Mouse (Mus musculus): Measurements from ENCODE around the gene Nup62. TPM values are rescaled to one million over a fixed set of nuclear protein-coding genes. Genes with fewer than 3 reads are reported as not detected.

Gene Nup62
- polyA plus RNA-seq, 1 experiment from 2014 or later, result 97.7 TPM

GRCm38 (mm10) chr7:44859896-44860295, 44.0 kb downstream of the Nup62 start:
- H3K9ac ChIP-seq, result no peak overlapping the region
- H3K36me3 ChIP-seq, result peaks cover 35% of the 10 kb centered on the region
- no peak for ATAC-seq (ENCODE audit: borderline replicate concordance, extremely low read depth, low FRiP score, low TSS enrichment)
- WGBS, result 86% methylated on average over 11 of the region's 11 CpGs
- H3K9me3 ChIP-seq, result no peaks in the 10 kb centered on the region
- H3K4me2 ChIP-seq, result no peak overlapping the region
- H3K4me1 ChIP-seq, result peaks cover 59% of the 10 kb centered on the region
- H3K4me3 ChIP-seq, result no peak overlapping the region
- no peaks in the 10 kb centered on the region for H3K27me3 ChIP-seq
- no peak overlapping the region for H3K27ac ChIP-seq

DNA sequence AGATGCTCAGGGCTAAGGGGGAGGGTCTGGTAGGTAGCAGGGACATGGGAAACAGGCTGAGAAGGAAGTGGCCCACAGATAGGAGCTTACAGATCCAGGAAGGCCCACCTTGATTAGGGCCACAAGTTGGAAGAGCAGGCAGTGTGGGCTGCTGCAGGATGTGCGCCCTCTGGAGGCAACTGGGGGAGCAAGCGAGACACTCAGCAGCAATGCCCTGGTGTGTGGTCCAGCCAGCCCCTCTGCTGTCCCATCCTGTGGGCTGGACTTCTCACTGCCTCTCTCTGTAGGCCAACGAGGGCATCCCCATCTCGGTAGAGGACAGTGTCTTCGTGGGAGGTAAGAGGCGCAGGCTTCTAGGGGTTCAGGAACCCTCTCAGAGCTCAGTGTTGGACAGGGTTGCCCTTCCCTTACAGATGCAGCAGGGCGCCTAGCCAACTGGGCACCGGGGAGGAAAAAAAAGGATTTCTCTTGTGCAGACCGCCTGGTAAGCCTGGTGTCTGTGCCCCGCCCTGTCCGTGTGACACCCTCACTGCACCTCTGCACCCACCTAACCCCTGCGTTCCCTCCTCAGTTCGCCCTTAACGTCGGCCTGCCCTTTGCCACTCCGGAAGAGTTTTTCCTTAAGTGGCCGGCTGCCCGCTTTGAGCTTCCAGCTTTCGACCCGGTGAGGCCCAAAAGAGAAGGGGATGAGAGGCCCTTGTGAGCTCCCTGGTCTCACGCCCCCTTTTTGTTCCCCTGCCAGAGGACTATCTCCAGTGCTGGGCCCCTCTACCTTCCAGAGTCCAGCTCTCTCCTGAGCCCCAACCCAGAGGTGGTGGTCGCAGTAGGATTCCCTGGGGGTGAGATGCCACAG, 44.9 kb downstream of the Nup62 start:
- Histone ChIP-seq H3K4me3 (peak overlapping the region; percentile 4; the same call in 1 of the 2 replicates), H3K27ac (peak overlapping the region; percentile 67), H3K4me2 (no peak overlapping the region; the same call in 1 of the 2 replicates), H3K9ac (no peak overlapping the region), H3K27me3 (no peaks in the 10 kb centered on the region), H3K4me1 (peaks cover 60% of the 10 kb centered on the region), H3K36me3 (peaks cover 43% of the 10 kb centered on the region), H3K9me3 (no peaks in the 10 kb centered on the region)
- 38% methylated on average over 22 of the region's 22 CpGs for WGBS
- ATAC-seq (ENCODE audit: borderline replicate concordance, extremely low read depth, low FRiP score, low TSS enrichment), result peak; percentile 51; the same call in 1 of the 2 replicates

DNA sequence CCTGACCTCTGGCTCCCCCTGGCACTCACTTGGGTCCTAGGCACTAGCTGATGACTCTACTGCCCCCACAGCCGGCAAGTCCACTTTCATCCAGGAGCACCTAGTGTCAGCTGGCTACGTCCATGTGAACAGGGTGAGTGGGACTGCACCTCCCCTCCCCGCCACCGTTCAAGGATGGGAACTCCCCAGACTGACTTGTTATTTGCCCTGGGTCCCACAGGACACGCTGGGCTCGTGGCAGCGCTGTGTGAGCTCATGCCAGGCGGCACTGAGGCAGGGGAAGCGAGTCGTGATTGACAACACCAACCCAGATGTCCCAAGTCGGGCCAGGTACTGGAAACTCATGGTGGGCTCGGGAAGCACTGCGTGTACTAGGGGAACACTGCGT, 45.5 kb downstream of the Nup62 start:
- Histone ChIP-seq H3K9me3 (no peaks in the 10 kb centered on the region), H3K4me2 (no peak overlapping the region), H3K4me3 (no peak overlapping the region), H3K36me3 (peaks cover 43% of the 10 kb centered on the region), H3K27ac (peak overlapping the region; percentile 67), H3K4me1 (peaks cover 62% of the 10 kb centered on the region), H3K27me3 (no peaks in the 10 kb centered on the region), H3K9ac (no peak overlapping the region)
- WGBS, result 75% methylated on average over 14 of the region's 14 CpGs
- ATAC-seq (ENCODE audit: borderline replicate concordance, extremely low read depth, low FRiP score, low TSS enrichment), result no peak

DNA sequence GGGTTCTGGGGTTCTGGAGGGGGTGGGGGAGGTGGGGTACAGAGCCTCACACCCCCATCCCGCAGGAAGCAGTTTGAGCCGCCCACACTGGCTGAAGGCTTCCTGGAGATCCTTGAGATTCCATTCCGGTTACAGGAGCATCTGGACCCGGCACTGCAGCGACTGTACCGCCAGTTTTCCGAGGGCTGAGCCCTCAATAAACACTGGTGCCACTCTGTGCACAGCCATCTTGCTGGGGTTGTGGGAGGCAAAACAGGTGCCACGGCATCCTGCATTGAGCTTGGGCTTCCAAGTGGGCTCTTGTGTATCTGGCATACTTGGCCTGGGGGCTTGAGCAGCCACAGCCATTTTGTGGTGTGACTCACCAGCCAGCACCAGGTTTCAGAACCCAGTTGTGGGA, 46.5 kb downstream of the Nup62 start:
- no peak for ATAC-seq (ENCODE audit: borderline replicate concordance, extremely low read depth, low FRiP score, low TSS enrichment)
- peaks cover 43% of the 10 kb centered on the region for H3K36me3 ChIP-seq
- no peaks in the 10 kb centered on the region for H3K9me3 ChIP-seq
- 51% methylated on average over 8 of the region's 8 CpGs for WGBS
- no peaks in the 10 kb centered on the region for H3K27me3 ChIP-seq
- H3K4me2 ChIP-seq, result no peak overlapping the region
- H3K27ac ChIP-seq, result no peak overlapping the region
- H3K9ac ChIP-seq, result no peak overlapping the region
- no peak overlapping the region for H3K4me3 ChIP-seq
- H3K4me1 ChIP-seq, result peaks cover 69% of the 10 kb centered on the region

GRCm38 (mm10) chr7:44863210-44863609, 47.3 kb downstream of the Nup62 start:
- H3K4me3 ChIP-seq, result no peak overlapping the region
- peaks cover 69% of the 10 kb centered on the region for H3K4me1 ChIP-seq
- 87% methylated on average over 14 of the region's 14 CpGs for WGBS
- ATAC-seq (ENCODE audit: borderline replicate concordance, extremely low read depth, low FRiP score, low TSS enrichment), result no peak
- no peak overlapping the region for H3K4me2 ChIP-seq
- H3K27me3 ChIP-seq, result no peaks in the 10 kb centered on the region
- no peak overlapping the region for H3K9ac ChIP-seq
- no peak overlapping the region for H3K27ac ChIP-seq
- peaks cover 43% of the 10 kb centered on the region for H3K36me3 ChIP-seq
- H3K9me3 ChIP-seq, result no peaks in the 10 kb centered on the region

- no peak for ATAC-seq (ENCODE audit: borderline replicate concordance, extremely low read depth, low FRiP score, low TSS enrichment)
- Histone ChIP-seq H3K27me3 (no peaks in the 10 kb centered on the region), H3K4me1 (peaks cover 67% of the 10 kb centered on the region), H3K27ac (no peak overlapping the region), H3K4me3 (no peak overlapping the region), H3K9me3 (no peaks in the 10 kb centered on the region), H3K36me3 (peaks cover 43% of the 10 kb centered on the region), H3K9ac (no peak overlapping the region), H3K4me2 (no peak overlapping the region)
- 80% methylated on average over 11 of the region's 11 CpGs for WGBS
Measured at GRCm38 (mm10) chr7:44863982-44864494, 48.1 kb downstream of the Nup62 start.

- no peak for ATAC-seq (ENCODE audit: borderline replicate concordance, extremely low read depth, low FRiP score, low TSS enrichment)
- H3K4me2 ChIP-seq, result no peak overlapping the region
- no peaks in the 10 kb centered on the region for H3K9me3 ChIP-seq
- WGBS, result 70% methylated on average over 24 of the region's 24 CpGs
- H3K36me3 ChIP-seq, result peaks cover 43% of the 10 kb centered on the region
- peak overlapping the region; percentile 21 for H3K9ac ChIP-seq
- peak overlapping the region; percentile 25; the same call in 1 of the 2 replicates for H3K27ac ChIP-seq
- no peaks in the 10 kb centered on the region for H3K27me3 ChIP-seq
- H3K4me3 ChIP-seq, result no peak overlapping the region
- H3K4me1 ChIP-seq, result peaks cover 67% of the 10 kb centered on the region
Measured at GRCm38 (mm10) chr7:44864595-44865542, 49.0 kb downstream of the Nup62 start.

DNA sequence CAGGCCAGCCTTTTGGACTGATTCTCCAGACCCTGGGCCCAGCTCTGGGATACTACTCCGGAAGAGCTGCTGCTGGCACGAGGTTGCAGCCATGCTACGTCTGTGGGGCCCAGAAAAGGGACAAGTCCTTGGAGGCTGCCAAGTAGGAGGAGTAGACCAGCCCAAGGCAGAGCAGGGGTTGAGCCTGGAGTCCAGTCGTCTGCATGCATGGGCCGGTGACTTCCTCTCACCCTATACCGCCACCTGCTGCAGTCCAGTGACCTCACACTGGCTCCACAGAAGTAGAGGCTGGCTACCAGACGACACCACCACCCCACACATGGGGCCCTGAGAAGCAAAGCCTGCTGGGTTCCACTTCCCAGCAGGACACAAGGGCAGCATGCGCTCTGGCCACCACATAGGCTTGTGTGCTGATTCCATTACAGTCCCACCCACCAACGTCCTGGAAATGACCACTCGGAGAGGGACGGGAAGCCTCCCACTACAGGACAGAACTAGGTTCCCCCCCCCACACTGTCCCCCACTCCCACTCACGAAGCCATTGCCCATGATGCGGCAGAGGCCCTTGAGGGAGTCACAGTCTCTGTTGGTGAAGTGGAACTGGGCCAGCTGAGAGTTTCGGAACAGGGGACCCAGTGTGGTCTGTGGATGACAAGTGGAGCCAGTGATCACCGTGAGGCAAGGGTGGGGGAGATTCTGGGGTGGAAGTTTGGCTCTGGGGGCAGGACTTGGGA, 50.6 kb downstream of the Nup62 start:
- Histone ChIP-seq H3K4me2 (peak overlapping the region; percentile 71), H3K9ac (peak overlapping the region; percentile 100), H3K27ac (peak overlapping the region; percentile 100), H3K9me3 (no peaks in the 10 kb centered on the region), H3K4me3 (peak overlapping the region; percentile 99), H3K36me3 (peaks cover 42% of the 10 kb centered on the region), H3K4me1 (peaks cover 60% of the 10 kb centered on the region), H3K27me3 (no peaks in the 10 kb centered on the region)
- ATAC-seq (ENCODE audit: borderline replicate concordance, extremely low read depth, low FRiP score, low TSS enrichment), result peak; percentile 3; the same call in 1 of the 2 replicates
- 41% methylated on average over 15 of the region's 15 CpGs for WGBS

DNA sequence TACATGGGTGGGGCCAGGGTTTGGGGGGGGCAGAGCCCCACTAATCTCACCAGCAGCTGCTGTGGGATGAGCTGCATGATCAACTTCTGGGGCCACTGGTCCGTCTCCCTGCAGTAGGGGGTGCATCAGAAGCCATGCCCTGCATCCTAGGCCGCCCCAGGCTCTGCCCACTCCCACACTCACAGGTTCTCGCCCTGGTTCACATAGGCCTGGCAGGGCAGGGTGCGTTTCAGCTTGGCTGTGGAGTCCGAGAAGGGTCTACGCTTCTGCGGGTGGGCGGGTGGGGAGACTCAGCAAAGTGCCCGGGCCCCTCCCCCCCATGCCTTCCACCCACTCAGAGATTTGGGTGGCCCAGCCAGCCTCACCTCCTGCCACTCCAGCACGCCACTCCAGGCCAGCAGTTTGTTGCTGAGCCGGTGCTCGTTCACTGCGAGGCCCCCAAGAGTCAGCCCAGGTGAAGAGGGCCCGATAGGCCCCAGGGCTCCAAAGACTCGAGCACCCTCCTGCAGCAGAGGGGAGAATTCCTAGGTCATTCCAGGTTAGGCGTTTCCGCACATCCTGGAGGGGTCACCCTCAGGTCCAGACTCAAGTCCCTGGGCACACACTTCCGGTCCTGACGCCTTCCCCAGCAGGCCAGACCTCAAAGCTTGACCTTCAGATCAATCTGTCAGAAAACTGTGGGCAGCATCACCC, 51.3 kb downstream of the Nup62 start:
- H3K4me3 ChIP-seq, result peak overlapping the region; percentile 99
- H3K9ac ChIP-seq, result peak overlapping the region; percentile 100
- H3K4me1 ChIP-seq, result peaks cover 55% of the 10 kb centered on the region
- H3K36me3 ChIP-seq, result peaks cover 35% of the 10 kb centered on the region
- H3K9me3 ChIP-seq, result no peaks in the 10 kb centered on the region
- peak overlapping the region; percentile 100 for H3K27ac ChIP-seq
- 44% methylated on average over 19 of the region's 19 CpGs for WGBS
- no peaks in the 10 kb centered on the region for H3K27me3 ChIP-seq
- no peak for ATAC-seq (ENCODE audit: borderline replicate concordance, extremely low read depth, low FRiP score, low TSS enrichment)
- H3K4me2 ChIP-seq, result peak overlapping the region; percentile 71

DNA sequence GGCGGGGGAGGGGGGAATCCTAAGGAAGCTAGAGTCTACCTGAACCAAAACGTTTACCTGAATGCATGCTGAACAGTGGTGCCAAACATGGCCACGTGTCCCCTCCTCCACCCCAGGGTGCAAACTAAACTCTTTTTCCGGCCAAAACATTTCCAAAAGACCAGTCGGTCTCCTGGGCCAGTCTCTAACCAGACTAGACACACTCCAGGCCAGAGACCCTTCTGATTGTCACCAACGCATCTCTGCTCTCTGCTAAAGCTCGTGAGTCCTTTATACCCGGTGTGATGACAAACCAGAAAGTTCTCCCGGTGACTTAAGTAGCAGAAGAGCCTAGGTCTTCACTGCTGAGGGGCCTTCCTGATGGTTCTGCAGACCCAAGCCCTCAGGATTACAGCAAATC, 51.9 kb downstream of the Nup62 start:
- WGBS, result 25% methylated on average over 9 of the region's 9 CpGs
- no peaks in the 10 kb centered on the region for H3K27me3 ChIP-seq
- no peak for ATAC-seq (ENCODE audit: borderline replicate concordance, extremely low read depth, low FRiP score, low TSS enrichment)
- peak overlapping the region; percentile 100 for H3K9ac ChIP-seq
- H3K4me1 ChIP-seq, result peaks cover 51% of the 10 kb centered on the region
- peak overlapping the region; percentile 99 for H3K4me3 ChIP-seq
- peak overlapping the region; percentile 71 for H3K4me2 ChIP-seq
- H3K9me3 ChIP-seq, result no peaks in the 10 kb centered on the region
- H3K36me3 ChIP-seq, result peaks cover 29% of the 10 kb centered on the region
- H3K27ac ChIP-seq, result peak overlapping the region; percentile 100

DNA sequence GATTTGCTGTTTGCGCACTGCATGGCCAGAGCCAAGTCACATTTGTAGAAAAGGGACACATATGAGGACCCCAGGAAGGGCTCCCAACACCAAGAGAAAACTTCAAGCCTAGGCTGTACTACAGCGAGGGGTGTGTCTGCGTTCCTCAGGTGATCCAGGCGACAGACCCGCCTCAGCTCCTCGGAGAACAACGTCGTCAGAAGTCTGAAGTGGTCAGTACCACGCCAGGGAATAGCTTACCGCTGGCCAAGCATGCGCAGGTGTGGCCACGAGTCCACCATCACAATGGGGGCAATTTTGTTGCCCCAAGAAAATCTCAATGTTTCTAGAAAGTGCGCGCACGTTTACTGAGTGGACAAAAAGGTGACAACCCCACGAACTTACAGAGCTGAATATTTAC, 52.6 kb downstream of the Nup62 start:
- peak overlapping the region; percentile 71 for H3K4me2 ChIP-seq
- WGBS, result 5% methylated on average over 16 of the region's 16 CpGs
- no peaks in the 10 kb centered on the region for H3K27me3 ChIP-seq
- ATAC-seq (ENCODE audit: borderline replicate concordance, extremely low read depth, low FRiP score, low TSS enrichment), result no peak
- H3K36me3 ChIP-seq, result peaks cover 22% of the 10 kb centered on the region
- H3K9me3 ChIP-seq, result no peaks in the 10 kb centered on the region
- H3K4me3 ChIP-seq, result peak overlapping the region; percentile 99
- peak overlapping the region; percentile 100 for H3K27ac ChIP-seq
- H3K4me1 ChIP-seq, result peaks cover 53% of the 10 kb centered on the region
- peak overlapping the region; percentile 100 for H3K9ac ChIP-seq
